Mouse (Mus musculus) forelimb bud, embryonic 11.5 days (tissue): Measurements from ENCODE around the gene Sh3pxd2a.

Experiments used
- DNase-seq: peaks from one replicate; pipeline ENCODE4 v3.0.0-alpha.2; 2012; ENCODE audit warnings: low read depth, low spot score

Sh3pxd2a gene

GRCm38 (mm10) chr19:47313387-47314075 lies 150.7 kb downstream of the Sh3pxd2a start:
- no peak for DNase-seq

DNA sequence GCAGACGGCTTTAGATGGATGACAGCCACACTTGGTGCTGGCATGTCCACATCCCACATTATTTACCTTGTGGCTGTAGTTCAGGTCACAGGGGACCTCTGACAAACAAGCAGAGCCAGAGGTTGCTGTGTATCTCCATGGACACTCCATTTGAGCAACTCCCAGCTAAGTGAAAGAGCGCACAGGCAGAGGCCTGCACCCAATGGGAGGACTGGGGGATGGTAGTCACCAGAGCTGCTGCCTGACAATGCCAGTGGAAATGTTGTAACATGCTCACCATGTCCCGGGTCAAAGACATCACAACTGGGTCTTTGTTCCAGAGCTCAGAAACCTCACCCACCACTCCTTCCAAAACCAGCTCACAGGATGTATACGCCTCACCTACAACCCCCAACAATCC lies 153.0 kb downstream of the Sh3pxd2a start:
- no peak for DNase-seq

DNA sequence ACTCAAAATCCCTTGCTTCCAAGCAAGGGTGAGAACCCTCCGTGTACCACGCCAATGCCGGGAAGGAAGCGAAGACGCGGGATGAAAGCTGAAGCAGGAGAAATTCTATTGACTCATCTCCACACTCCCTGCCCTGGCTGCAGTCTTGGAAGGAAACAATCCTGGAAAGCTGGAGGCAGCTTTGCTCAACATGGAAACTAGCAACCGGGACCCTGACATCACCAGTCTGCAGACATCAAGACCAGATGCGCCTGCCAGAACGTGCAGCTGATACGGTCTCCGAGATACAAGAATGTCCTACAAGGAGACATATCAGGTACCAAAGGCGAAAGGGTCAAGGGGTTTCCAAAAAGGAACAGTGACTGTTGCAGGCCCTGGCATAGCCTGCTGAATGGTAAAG lies 154.4 kb downstream of the Sh3pxd2a start:
- DNase-seq, result no peak

DNA sequence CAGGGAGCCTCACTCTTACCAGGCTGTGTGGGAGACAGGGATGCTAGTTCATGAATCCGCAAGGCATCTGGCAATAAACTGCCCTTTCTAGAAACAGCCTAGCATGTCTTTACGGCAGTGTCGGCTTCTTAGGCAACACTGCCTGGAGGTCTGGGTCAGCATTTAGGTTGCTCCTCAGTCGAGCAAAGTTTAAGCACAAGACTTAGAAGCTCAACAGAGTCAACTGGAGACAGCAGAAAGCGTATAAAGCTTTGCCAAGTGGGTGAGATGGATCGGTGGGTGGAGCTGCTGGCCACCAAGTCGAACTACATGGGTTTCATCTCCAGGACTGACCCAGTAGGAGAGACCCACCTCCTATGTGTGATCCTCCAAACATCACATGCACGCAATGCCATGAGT lies 157.3 kb downstream of the Sh3pxd2a start:
- no peak for DNase-seq

- DNase-seq, result no peak
These were observed 157.9 kb downstream of the Sh3pxd2a start for GRCm38 (mm10) chr19:47306128-47306916.

GRCm38 (mm10) chr19:47305401-47305800 lies 158.8 kb downstream of the Sh3pxd2a start:
- no peak for DNase-seq

DNA sequence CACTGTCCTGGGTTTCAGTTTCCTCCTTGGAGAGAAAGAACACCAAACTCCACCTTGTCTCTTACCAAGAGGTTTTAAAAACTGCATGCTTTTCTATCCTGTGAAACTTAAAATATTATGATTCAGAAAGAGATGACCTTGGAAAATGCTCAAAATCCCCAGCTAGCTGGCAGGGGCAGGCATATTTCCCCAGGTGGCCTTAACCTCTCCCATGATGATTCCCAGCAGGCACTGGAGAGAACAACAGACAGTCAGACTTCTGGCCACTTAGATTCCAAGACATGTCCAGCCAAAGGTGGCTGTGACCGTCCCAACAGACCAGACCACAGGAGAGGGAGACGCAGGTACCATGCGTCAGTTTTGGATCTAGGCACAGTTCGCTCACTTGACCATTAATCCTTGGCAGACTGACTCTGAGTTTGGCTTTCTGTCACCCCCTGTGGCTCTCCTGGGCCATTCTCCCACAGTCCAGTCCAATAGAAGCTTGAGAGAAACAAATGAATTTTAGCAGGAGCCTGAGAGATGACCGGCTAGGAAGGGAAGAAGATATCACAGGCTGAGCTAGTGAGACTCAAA lies 159.9 kb downstream of the Sh3pxd2a start:
- DNase-seq, result no peak

DNA sequence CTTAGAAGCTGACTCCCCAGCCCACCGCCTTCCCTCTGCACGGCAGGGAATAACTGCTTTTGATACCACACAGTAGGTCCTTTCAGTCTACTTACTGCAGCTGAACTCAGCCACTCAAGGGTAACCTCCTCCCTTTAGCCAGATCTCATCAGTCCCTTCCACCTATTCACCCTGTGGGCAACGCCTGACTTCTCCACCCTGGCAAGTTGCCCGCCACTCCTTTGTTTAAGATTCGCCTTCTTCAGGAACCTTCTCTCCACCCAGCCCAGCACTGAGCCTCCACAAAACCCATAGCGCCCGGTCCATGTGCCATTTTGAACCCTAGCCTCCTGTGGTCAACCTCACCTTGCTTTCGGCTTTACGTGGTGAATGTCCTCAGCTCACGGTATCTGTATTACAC lies 161.1 kb downstream of the Sh3pxd2a start:
- DNase-seq, result no peak

DNA sequence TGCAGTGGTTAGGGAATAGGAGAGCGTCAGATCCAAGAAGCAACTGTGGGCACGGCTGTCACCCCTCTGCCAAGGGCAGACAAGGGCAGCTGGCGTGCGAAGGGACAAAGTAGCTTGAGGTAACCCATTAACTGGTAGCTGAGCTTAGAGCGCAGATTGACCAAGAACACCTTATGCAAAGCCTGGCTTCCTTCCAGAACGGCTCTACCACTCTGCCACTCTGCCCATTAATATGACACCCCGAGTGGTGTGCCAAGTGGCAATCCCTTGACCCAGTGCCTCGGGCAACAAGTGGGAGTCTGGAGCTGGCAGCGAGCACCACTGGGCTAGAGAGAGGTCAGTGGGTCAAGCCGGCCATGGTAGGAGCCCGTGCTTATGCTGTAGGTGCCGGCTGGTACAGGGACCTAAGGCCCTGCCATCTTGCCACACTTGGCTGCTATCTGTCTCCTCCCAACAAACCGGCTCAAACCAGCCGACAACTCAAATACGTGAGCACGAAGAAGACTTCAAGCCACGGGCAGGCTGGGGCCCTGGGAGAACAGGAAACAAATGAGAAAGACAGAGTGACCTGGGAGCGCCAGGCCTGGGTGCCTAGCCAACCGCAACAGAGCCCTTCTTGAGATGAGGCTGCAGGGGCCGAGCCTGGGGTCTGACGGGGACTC lies 161.9 kb downstream of the Sh3pxd2a start:
- DNase-seq, result no peak

DNA sequence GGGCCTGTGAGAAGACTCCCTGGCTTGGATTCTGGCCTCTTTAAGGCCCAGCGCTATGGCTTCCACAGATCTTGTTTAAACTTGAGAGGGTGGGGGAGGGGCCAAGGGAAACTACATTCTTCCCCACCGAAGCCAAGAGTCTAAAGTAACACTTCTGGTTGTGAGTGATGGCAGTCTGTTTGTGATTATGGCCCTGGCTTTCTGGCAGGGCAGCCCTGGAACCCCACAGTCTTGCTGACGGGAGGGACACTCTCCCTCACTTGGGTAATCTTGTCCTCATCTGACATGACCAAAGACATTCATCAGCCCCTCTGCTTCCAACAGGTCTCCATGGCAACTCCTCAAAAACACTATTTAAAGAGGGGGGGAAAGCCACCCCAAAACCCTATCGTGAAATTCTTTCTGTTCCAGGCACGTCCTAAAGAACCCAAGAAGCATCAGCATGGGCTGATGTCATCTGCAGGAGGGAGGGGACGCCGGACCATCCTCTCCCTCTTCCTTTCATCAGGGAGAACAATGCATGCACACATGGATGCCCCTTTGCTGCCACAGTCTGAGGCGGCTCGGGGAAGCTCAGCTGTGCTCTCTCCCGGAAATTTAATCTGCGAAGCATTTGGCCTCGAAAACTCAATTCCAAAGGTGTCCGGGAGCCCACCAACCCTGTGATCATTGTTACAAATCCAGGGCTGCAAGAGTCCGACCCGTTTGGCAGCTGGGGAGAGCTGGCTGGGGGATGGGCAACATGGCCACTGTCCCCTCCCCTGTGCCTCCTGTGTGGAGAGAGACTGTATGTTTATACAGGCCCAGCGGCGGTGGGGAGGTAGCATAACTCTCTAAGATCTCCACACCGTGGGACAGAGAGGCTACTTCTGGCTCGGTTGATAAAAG lies 162.7 kb downstream of the Sh3pxd2a start:
- peak; percentile 73 for DNase-seq

GRCm38 (mm10) chr19:47298100-47298499 lies 166.1 kb downstream of the Sh3pxd2a start:
- DNase-seq, result no peak

- DNase-seq, result no peak
These were observed 171.7 kb downstream of the Sh3pxd2a start for GRCm38 (mm10) chr19:47292451-47292951.

- peak; percentile 61 for DNase-seq
These were observed 172.7 kb downstream of the Sh3pxd2a start for GRCm38 (mm10) chr19:47291307-47292080.

DNA sequence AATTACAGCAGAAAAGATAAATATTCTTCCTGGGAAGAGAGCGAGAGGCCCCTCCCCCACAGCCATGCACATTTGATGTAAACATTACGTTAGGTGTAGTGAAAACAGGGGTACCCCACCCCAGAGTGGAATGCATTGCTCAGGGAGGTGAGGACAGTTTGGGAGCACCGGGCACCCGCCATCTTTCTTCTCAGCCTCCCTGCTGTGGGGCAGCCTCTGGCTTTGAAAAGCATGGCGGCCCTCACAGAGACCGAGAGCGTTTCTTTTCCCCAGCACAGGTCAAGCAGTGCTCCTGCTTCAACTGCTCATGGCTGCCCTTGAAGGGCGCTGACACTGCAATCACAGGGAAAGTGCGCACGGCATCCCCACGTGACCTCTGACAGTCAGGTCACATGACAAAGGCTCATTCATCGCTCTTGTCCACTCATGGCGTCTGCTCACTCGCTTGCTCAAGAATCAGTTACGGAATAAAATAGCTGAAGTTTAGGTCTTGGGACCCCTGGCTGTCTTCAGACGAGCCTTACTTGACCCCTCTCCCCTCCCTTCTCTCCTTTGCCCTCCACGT lies 177.2 kb downstream of the Sh3pxd2a start:
- no peak for DNase-seq

DNA sequence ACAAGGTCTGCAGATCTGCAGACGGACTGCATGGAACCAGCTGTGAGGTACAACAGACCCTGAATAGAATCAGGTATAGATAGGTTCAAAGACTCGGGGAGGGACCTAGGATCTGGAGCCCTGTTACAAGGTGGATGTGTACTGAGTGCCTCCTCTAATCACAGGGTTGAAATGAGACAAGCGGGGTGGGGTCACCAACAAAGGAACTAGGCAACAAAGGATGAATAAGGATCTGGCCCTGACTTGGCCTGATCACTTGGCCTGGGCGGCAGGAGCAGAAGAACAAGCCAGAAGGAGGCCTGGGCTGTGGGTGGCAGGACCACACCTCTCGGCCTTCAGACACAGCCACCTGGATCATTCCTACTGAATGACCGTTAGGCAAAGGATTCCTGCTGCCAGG lies 178.6 kb downstream of the Sh3pxd2a start:
- no peak for DNase-seq

DNA sequence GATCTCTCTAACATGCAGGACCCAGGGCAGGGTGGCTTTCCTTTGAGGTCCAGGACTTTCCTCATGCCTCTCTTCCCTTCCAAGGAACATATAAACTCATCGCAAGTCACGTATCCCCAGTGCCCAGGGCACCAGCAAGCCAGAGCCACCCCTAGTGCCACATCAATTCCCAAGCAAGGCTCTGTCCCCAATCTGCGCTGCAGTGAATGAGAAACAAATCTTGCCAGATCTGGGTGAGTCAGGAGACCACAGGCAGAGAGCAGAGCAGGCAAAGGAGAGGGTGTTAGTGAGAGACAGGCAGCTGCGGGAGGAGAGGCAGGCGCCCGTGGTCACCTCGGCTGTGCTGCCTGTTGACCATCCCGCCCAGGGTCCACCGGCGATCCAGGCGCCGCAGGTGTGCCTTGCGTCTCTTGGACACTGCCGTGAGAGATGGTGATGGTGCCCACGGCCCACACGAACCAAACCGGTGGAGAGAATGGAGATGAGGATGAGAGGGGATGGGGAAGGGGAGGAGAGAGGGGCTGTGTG lies 181.4 kb downstream of the Sh3pxd2a start:
- DNase-seq, result no peak

DNA sequence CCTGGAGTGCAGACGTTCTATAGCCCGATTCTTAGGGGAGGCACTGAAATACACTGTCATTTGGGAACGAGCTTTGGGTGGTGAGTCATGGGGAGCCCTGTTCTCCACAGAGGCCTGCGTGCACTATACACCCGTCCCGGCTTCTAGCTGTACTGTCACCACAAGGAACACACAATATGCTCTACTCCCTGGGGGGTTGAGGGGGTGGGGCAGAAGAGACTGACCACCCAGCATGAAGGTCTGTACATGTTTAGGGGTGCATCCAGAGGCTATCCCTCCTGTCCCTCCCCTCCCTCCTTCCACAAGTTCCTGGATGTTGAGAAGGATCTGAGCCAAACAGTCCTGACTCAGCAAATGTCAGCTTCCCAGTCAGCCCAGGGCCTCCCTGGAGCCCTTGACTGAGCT lies 182.1 kb downstream of the Sh3pxd2a start:
- DNase-seq, result no peak

- DNase-seq, result no peak
These were observed 183.3 kb downstream of the Sh3pxd2a start for GRCm38 (mm10) chr19:47280894-47281293.

DNA sequence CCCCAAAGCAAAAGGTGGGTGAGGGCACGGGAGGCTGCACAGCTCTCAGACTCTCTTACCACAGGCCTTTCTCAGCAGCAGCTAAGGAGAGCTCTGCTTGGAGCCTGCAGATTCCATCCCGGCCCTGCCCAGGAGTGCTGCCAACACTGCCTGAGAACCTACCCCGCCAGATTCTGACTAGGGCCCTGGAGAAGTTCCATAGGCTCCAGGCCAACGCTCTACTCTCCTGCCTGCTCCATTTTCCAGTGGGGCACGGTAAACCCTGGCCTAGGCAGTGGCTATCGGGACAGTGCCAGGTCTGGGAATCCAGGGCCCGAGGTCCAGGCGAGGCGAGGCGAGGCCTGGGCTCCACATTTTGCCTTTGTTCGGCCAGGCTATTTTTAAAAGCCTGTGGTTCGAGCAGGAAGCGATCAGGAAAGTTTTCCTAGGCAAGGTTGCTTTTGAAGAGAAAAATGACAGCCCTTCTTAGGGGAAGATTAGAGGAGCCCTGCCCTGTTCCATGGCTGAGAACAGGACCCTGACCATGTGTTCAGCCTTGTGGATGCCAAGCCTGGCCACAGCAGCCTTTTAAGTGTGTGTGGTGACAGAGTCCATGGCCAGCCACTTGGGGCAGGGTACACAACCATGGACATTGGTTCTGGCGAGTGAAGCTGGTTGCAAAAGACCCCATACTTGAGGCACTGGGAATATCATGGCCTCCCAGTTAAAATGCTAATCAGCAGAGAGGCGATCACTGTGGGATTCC lies 184.2 kb downstream of the Sh3pxd2a start:
- no peak for DNase-seq
